Mouse (Mus musculus) gastrocnemius, adult 18-20 months (tissue): ENCODE measurements around the gene Scgb1b2. TPM values are rescaled to one million over a fixed set of nuclear protein-coding genes. Genes with fewer than 3 reads are reported as not detected.

Source experiments
- DNase-seq: peaks from one replicate; pipeline ENCODE4 v3.0.0; 2021; ENCODE audit warnings: low spot score
- long read RNA-seq, 2 experiments: library from polyadenylated mRNA; stranded (forward); transcript quantifications; one replicate each; pipeline ENCODE4 v2.0.0; 2021
- total RNA-seq, 2 experiments: library from RNA; stranded (reverse); gene quantifications; 2 replicates each; pipeline ENCODE4 v1.2.3; 2021

Scgb1b2 gene
- total RNA-seq: not detected
- long read RNA-seq, experiment 1: 0 reads
- long read RNA-seq, experiment 2: 0 reads

GRCm38 (mm10) chr7:31291721-31292120, at the start of gene Scgb1b2:
Gene Scgb1b2, minus strand, starts transcription at chr7:31291821.
- no peak for DNase-seq

- no peak for DNase-seq
Measured at GRCm38 (mm10) chr7:31290208-31290607, 1.4 kb downstream of the Scgb1b2 start, which contains the start of gene Scgb2b2. Gene Scgb2b2, plus strand, starts transcription at chr7:31290508.

Other genes starting within 250 kb of the Scgb1b2 start
- gene Fxyd5, start 249.3 kb downstream of the Scgb1b2 start, total RNA-seq: 10 to 100 TPM in 1 of 2 experiments, 1 to 10 TPM in 1; 7.6 to 13.4 TPM
- 1 to 10 TPM in 1 of 2 experiments, under 1 TPM in 1; 0.94 to 1.2 TPM for gene Fxyd7, start 240.4 kb downstream of the Scgb1b2 start, total RNA-seq
- 1,000 to 10,000 TPM in 1 of 2 experiments, 100 to 1,000 TPM in 1; 983 to 1,012 TPM for gene Fxyd1, start 234.6 kb downstream of the Scgb1b2 start, total RNA-seq
- 1 to 10 TPM; 1.7 to 3.5 TPM for gene Lgi4, start 232.5 kb downstream of the Scgb1b2 start, total RNA-seq
- gene Fxyd3, start 215.1 kb downstream of the Scgb1b2 start, total RNA-seq: 1 to 10 TPM in 1 of 2 experiments, under 1 TPM in 1; 1.00 to 1.6 TPM
- 10 to 100 TPM; 15.0 to 20.7 TPM for gene Hpn, start 176.5 kb downstream of the Scgb1b2 start, total RNA-seq
- gene Scn1b, start 164.8 kb downstream of the Scgb1b2 start, total RNA-seq: 100 to 1,000 TPM; 924 to 953 TPM
- gene Gramd1a, start 135.9 kb downstream of the Scgb1b2 start, total RNA-seq: 10 to 100 TPM; 35.7 to 37.1 TPM
- not detected for gene Scgb2b2, start 1.3 kb downstream of the Scgb1b2 start, total RNA-seq
- gene Scgb2b3, start 70.3 kb upstream of the Scgb1b2 start, total RNA-seq: not detected
- not detected for gene Scgb1b3, start 83.8 kb upstream of the Scgb1b2 start, total RNA-seq